Mouse (Mus musculus): ENCODE results near the gene Obp2a.
"Not testable (repeated sequence)": the region's sequence is repeated elsewhere in the genome, so short reads cannot be mapped to it uniquely, and the experiment has no call there.

The Obp2a gene

DNA sequence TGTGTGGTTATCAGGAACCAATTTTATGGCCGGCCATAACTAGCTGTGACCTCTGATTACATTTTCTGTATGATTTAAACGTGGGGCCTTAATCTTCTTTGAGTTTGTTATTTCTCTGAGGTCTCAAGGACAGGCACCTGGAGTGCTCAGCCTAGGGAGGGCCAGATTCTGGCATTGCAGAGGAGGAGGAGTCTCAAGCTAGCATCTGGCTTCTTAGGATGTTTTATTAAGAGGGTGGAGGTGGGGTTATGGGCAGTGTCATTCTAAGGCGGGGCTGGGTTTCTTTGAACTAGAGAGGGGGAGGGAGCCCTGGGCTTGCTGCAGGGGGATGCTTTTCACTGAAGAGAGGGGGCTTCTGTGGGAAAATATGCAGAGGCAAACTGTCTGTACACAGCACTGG, 11.8 kb downstream of the Obp2a start:
- DNase-seq = not testable (repeated sequence)

DNA sequence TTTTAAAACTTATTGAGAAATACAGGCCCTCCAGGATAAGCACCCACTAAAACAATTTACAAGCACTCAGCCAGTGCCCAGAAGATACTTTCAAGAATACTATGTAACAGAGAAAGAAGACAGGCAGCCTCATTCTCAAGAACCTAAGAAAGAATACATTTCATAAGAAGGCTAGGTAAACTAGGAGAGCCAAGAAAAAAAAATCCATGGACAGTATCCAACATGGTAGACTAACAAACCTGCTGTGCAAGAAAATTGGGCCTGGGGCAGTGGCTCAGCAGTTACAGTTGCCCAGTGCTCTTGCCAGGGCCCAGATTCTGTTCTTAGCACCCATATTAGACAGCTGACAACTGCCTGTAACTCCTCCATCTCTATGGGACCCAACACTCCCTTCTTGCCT, 17.4 kb downstream of the Obp2a start:
- no peak for DNase-seq

DNA sequence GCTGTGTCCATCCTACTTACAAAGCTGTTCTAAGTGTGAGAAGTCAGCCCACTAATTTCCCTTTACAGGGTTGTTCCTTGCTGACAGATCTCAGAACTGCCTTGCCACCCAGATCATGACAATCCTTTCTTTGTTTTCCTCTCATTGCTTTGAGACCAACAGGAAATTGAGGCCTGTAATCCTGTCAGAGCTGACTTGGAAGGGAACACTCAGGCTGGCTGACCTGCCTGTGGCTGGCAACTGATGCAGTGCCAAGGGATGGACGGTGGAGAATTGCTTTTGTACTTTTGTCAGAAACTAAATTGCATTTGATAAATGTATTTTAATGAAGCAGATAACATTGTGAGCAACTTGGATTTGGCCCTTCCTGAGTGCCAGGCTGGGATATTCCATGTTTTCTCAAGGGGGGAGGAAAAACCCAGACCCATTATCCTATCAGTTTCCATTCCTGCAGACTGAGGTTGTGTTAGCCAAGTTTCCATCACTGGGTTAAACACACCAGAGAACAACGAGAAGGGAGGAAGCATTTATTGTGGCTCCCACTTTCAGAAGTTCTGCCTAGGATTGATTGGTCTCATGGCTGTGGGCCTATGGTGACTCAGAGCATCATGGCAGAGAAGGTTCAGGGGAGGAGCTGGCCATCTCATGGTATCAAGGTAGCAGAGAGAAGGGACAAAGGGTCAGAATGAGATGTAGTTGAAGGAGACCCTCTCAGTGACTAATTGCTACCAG, 33.5 kb downstream of the Obp2a start:
- no peak for DNase-seq

DNA sequence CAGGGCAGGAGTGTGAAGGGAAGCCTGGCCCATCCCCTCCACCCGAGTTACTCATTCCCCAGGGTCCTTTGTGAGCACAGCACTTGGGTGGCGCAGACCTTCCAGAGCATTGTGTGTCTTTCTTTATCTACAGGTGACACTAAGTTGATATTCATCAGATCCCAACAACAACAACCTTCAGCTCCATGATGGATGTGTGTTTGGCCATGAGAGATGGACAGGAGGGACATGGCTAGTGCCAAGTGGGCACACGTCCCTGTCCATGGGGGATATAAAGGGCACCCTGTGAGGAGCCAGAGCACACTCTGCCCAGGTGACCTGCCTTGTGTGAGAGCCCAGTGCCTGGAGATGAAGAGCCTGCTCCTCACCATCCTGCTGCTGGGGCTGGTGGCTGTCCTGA, 36.9 kb downstream of the Obp2a start, which contains the start of gene Obp2b:
Gene Obp2b, plus strand, starts transcription at position 301 of the 400 bp plus-strand sequence.
- DNase-seq = not testable (repeated sequence)

DNA sequence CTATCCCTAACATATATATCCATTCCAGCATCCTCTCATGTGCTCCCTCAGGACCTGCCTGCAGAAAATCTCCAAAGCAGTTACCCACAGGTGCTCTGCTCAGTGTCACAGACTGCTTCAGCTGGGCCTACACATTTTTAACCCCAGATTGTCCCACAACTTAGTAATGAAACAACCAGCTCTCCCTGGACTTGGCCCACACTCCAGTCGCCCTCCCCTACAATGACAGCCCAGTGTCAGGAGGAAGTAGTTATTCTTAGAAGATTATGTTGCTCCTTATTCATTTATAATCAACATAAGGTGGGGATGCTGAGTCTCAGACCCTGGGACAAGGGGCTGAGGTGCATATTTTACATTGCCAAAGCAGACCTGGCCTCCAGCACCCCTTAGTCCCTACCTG, 41.8 kb downstream of the Obp2a start:
- no peak for DNase-seq

Data from lung, postnatal 10 days (tissue).